Mouse (Mus musculus): Measurements from ENCODE around the gene Chrnb1. TPM values are rescaled to one million over a fixed set of nuclear protein-coding genes. Genes with fewer than 3 reads are reported as not detected.

Chrnb1 gene
- polyA plus RNA-seq, 1 experiment: 1.9 TPM

- no peak for DNase-seq (ENCODE audit: extremely low spot score in 1 of 2, low spot score in 1 of 2)
Observed at GRCm38 (mm10) chr11:69751635-69752034, 44.1 kb downstream of the Chrnb1 start.

Other genes starting within 250 kb of the Chrnb1 start
- 2.7 and 4.6 TPM in 2 replicates for gene Dnah2, start 246.8 kb downstream of the Chrnb1 start, polyA plus RNA-seq (2012; rRNA removed)
- 78.4 and 80.4 TPM in 2 replicates for gene Efnb3, start 235.7 kb downstream of the Chrnb1 start, polyA plus RNA-seq (2012; rRNA removed)
- gene Wrap53, start 215.7 kb downstream of the Chrnb1 start, polyA plus RNA-seq (2012; rRNA removed): 12.2 and 12.9 TPM in 2 replicates
- 36.7 and 38.4 TPM in 2 replicates for gene Trp53, start 215.6 kb downstream of the Chrnb1 start, polyA plus RNA-seq (2012; rRNA removed)
- 324 and 357 TPM in 2 replicates for gene Atp1b2, start 190.0 kb downstream of the Chrnb1 start, polyA plus RNA-seq (2012; rRNA removed)
- gene Shbg, start 178.0 kb downstream of the Chrnb1 start, polyA plus RNA-seq (2012; rRNA removed): 0.11 and 0.16 TPM in 2 replicates
- 20.3 and 26.3 TPM in 2 replicates for gene Sat2, start 173.9 kb downstream of the Chrnb1 start, polyA plus RNA-seq (2012; rRNA removed)
- gene Fxr2, start 163.0 kb downstream of the Chrnb1 start, polyA plus RNA-seq (2012; rRNA removed): 136 and 154 TPM in 2 replicates
- 0.34 TPM in 1 of 2 replicates, not detected in the other for gene Sox15, start 140.6 kb downstream of the Chrnb1 start, polyA plus RNA-seq (2012; rRNA removed)
- 104 and 113 TPM in 2 replicates for gene Mpdu1, start 133.3 kb downstream of the Chrnb1 start, polyA plus RNA-seq (2012; rRNA removed)
- gene Cd68, start 129.8 kb downstream of the Chrnb1 start, polyA plus RNA-seq (2012; rRNA removed): 13.7 TPM in 2 replicates
- gene Eif4a1, start 123.5 kb downstream of the Chrnb1 start, polyA plus RNA-seq (2012; rRNA removed): 365 and 370 TPM in 2 replicates
- 138 and 154 TPM in 2 replicates for gene Senp3, start 113.9 kb downstream of the Chrnb1 start, polyA plus RNA-seq (2012; rRNA removed)
- gene Tnfsf13, start 110.2 kb downstream of the Chrnb1 start, polyA plus RNA-seq (2012; rRNA removed): 5.3 and 5.4 TPM in 2 replicates
- gene Tnfsf12, start 100.1 kb downstream of the Chrnb1 start, polyA plus RNA-seq (2012; rRNA removed): 17.1 and 20.6 TPM in 2 replicates
- gene Tnfsfm13, start 99.8 kb downstream of the Chrnb1 start, polyA plus RNA-seq (2012; rRNA removed): 2.9 and 4.9 TPM in 2 replicates
- gene Polr2a, start 37.3 kb downstream of the Chrnb1 start, polyA plus RNA-seq (2012; rRNA removed): 30.9 and 32.6 TPM in 2 replicates
- gene Slc35g3, start 34.0 kb downstream of the Chrnb1 start, polyA plus RNA-seq (2012; rRNA removed): not detected in 2 replicates
- gene Zbtb4, start 30.0 kb downstream of the Chrnb1 start, polyA plus RNA-seq (2012; rRNA removed): 45.7 and 51.4 TPM in 2 replicates
- gene Fgf11, start 5.9 kb upstream of the Chrnb1 start, polyA plus RNA-seq (2012; rRNA removed): 18.4 and 22.0 TPM in 2 replicates
- gene Tmem102, start 9.7 kb upstream of the Chrnb1 start, polyA plus RNA-seq (2012; rRNA removed): 0.48 and 0.62 TPM in 2 replicates
- gene Gm39566, start 19.4 kb upstream of the Chrnb1 start, polyA plus RNA-seq (2012; rRNA removed): not detected in 2 replicates
- gene Spem2, start 22.5 kb upstream of the Chrnb1 start, polyA plus RNA-seq (2012; rRNA removed): not detected in 2 replicates
- 0.42 and 0.58 TPM in 2 replicates for gene Spem1, start 26.2 kb upstream of the Chrnb1 start, polyA plus RNA-seq (2012; rRNA removed)
- gene Nlgn2, start 41.8 kb upstream of the Chrnb1 start, polyA plus RNA-seq (2012; rRNA removed): 116 and 125 TPM in 2 replicates
- gene Tmem256, start 42.6 kb upstream of the Chrnb1 start, polyA plus RNA-seq (2012; rRNA removed): 183 and 212 TPM in 2 replicates
- gene Plscr3, start 50.4 kb upstream of the Chrnb1 start, polyA plus RNA-seq (2012; rRNA removed): 33.6 and 37.6 TPM in 2 replicates
- 0.14 and 0.17 TPM in 2 replicates for gene Tnk1, start 62.8 kb upstream of the Chrnb1 start, polyA plus RNA-seq (2012; rRNA removed)
- not detected in 2 replicates for gene Tmem95, start 82.1 kb upstream of the Chrnb1 start, polyA plus RNA-seq (2012; rRNA removed)
- 1.6 and 1.8 TPM in 2 replicates for gene Kctd11, start 85.5 kb upstream of the Chrnb1 start, polyA plus RNA-seq (2012; rRNA removed)
- gene Acap1, start 99.6 kb upstream of the Chrnb1 start, polyA plus RNA-seq (2012; rRNA removed): 0.24 and 0.27 TPM in 2 replicates
- gene 2810408A11Rik, start 105.0 kb upstream of the Chrnb1 start, polyA plus RNA-seq (2012; rRNA removed): 0.67 and 1.00 TPM in 2 replicates
- 98.0 and 101 TPM in 2 replicates for gene Neurl4, start 105.1 kb upstream of the Chrnb1 start, polyA plus RNA-seq (2012; rRNA removed)
- gene Gps2, start 117.9 kb upstream of the Chrnb1 start, polyA plus RNA-seq (2012; rRNA removed): 64.6 and 69.0 TPM in 2 replicates
- gene Eif5a, start 126.0 kb upstream of the Chrnb1 start, polyA plus RNA-seq (2012; rRNA removed): 630 and 714 TPM in 2 replicates
- 20.1 and 20.6 TPM in 2 replicates for gene Ybx2, start 139.9 kb upstream of the Chrnb1 start, polyA plus RNA-seq (2012; rRNA removed)
- 1.4 and 2.1 TPM in 2 replicates for gene Slc2a4, start 152.2 kb upstream of the Chrnb1 start, polyA plus RNA-seq (2012; rRNA removed)
- gene Cldn7, start 168.8 kb upstream of the Chrnb1 start, polyA plus RNA-seq (2012; rRNA removed): 0.10 and 0.34 TPM in 2 replicates
- 117 and 133 TPM in 2 replicates for gene Ctdnep1, start 185.2 kb upstream of the Chrnb1 start, polyA plus RNA-seq (2012; rRNA removed)
- 118 and 119 TPM in 2 replicates for gene Elp5, start 186.6 kb upstream of the Chrnb1 start, polyA plus RNA-seq (2012; rRNA removed)
- 291 and 371 TPM in 2 replicates for gene Gabarap, start 195.2 kb upstream of the Chrnb1 start, polyA plus RNA-seq (2012; rRNA removed)
- 38.9 and 42.2 TPM in 2 replicates for gene Phf23, start 199.8 kb upstream of the Chrnb1 start, polyA plus RNA-seq (2012; rRNA removed)
- 34.9 and 35.3 TPM in 2 replicates for gene Dvl2, start 204.7 kb upstream of the Chrnb1 start, polyA plus RNA-seq (2012; rRNA removed)
- 69.8 and 74.0 TPM in 2 replicates for gene Acadvl, start 219.5 kb upstream of the Chrnb1 start, polyA plus RNA-seq (2012; rRNA removed)
- gene Dlg4, start 221.0 kb upstream of the Chrnb1 start, polyA plus RNA-seq (2012; rRNA removed): 697 and 762 TPM in 2 replicates

Measured in frontal cortex, adult 2 months (tissue).